Mouse (Mus musculus): ENCODE results near the gene Adam26b. TPM values are rescaled to one million over a fixed set of nuclear protein-coding genes. Genes with fewer than 3 reads are reported as not detected.

Adam26b gene
- not detected in 4 replicates for total RNA-seq (2023; ENCODE audit: inconsistent age)

GRCm38 (mm10) chr8:43528006-43528405, at the start of gene Adam26b:
Gene Adam26b (minus strand): TSS chr8:43528106.

GRCm38 (mm10) chr8:43576607-43577006, 48.7 kb upstream of the Adam26b start, which contains the start of gene Adam26a:
Gene Adam26a (minus strand): TSS chr8:43576707.

Other genes with a start within 250 kb of the Adam26b start
- gene Zfp42, start 221.1 kb downstream of the Adam26b start, total RNA-seq (2023; ENCODE audit: inconsistent age) = not detected in 4 replicates
- gene Adam26a, start 48.6 kb upstream of the Adam26b start, total RNA-seq (2023; ENCODE audit: inconsistent age) = not detected in 4 replicates
- gene Gm5346, start 99.2 kb upstream of the Adam26b start, total RNA-seq (2023; ENCODE audit: inconsistent age) = not detected in 4 replicates
- gene Adam34, start 181.9 kb upstream of the Adam26b start, total RNA-seq (2023; ENCODE audit: inconsistent age) = not detected in 4 replicates